Mouse (Mus musculus): Measurements from ENCODE around the gene Katnbl1.

GRCm38 (mm10) chr2:112429665-112430064 lies 50.7 kb downstream of the Katnbl1 start:
- TF ChIP-seq CTCF (IDR thresholded peaks at IDR 0.05; ENCODE audit: control insufficient read depth, insufficient read depth, low read length) (no peak), POLR2A (IDR thresholded peaks at IDR 0.05; ENCODE audit: borderline replicate concordance, control insufficient read depth, low read depth, low read length) (no peak)
